Mouse (Mus musculus): ENCODE data around the gene Kcnj16. TPM values are rescaled to one million over a fixed set of nuclear protein-coding genes. Genes with fewer than 3 reads are reported as not detected.
A peak's percentile ranks its signal among the peaks of the same experiment; 100 is the strongest.

Gene Kcnj16
- polyA plus RNA-seq, 1 experiment from 2014 or later = not detected

GRCm38 (mm10) chr11:111042175-111042574 lies 74.3 kb downstream of the Kcnj16 start:
- peak; percentile 75 for TF ChIP-seq CTCF (IDR thresholded peaks at IDR 0.05)
- TF ChIP-seq EP300 (IDR thresholded peaks at IDR 0.05) = no peak
- peak; percentile 61 for DNase-seq (ENCODE audit: low spot score)
- WGBS = 43% methylated on average over 5 of the region's 5 CpGs

DNA sequence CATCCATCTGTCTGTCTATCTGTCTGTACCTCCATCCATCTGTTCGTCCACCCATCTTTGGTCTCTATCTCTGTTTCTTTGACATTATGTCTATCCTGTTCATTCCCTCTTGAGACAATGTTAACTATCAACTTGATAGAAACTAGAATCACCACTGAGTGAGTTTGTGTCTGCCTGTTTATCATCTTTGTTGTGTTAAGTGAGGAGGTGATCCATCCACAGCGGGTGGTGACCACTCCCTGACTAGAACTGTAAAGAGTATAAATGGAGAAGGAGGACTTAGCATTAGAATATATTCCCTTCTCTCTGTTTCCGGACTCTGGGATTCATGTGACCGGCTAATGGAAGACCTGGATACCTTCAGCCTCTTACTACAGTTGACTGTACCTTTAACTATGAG lies 75.5 kb downstream of the Kcnj16 start:
- DNase-seq (ENCODE audit: low spot score) (no peak), ATAC-seq (no peak)
- 83% methylated on average over 4 of the region's 4 CpGs for WGBS
- H3K9me3 ChIP-seq (ENCODE audit: low read length) = no peaks in the 10 kb centered on the region
- no peak overlapping the region for H3K9ac ChIP-seq (replicated peaks; ENCODE audit: low read depth)
- no peak overlapping the region for H3K4me3 ChIP-seq (ENCODE audit: low read depth, low read length)
- no peaks in the 10 kb centered on the region for H3K27me3 ChIP-seq (replicated peaks; ENCODE audit: insufficient read depth, low read length)
- H3K4me1 ChIP-seq (ENCODE audit: insufficient read depth, low read depth, low read length) = no peaks in the 10 kb centered on the region
- no peaks in the 10 kb centered on the region for H3K36me3 ChIP-seq (ENCODE audit: insufficient read depth, low read length)
- no peak overlapping the region for H3K4me2 ChIP-seq (replicated peaks; ENCODE audit: low read depth, low read length)
- H3K27ac ChIP-seq (ENCODE audit: low read length) = no peak overlapping the region
- no peak for TF ChIP-seq EP300 (IDR thresholded peaks at IDR 0.05)
- TF ChIP-seq CTCF (IDR thresholded peaks at IDR 0.05) = no peak

More at GRCm38 (mm10) chr11:111042175-111042574, 74.3 kb downstream of the Kcnj16 start:
- ATAC-seq = no peak
- H3K9ac ChIP-seq (replicated peaks; ENCODE audit: low read depth) = no peak overlapping the region
- no peaks in the 10 kb centered on the region for H3K4me1 ChIP-seq (ENCODE audit: insufficient read depth, low read depth, low read length)
- no peak overlapping the region for H3K27ac ChIP-seq (ENCODE audit: low read length)
- H3K27me3 ChIP-seq (replicated peaks; ENCODE audit: insufficient read depth, low read length) = no peaks in the 10 kb centered on the region
- no peaks in the 10 kb centered on the region for H3K36me3 ChIP-seq (ENCODE audit: insufficient read depth, low read length)
- no peak overlapping the region for H3K4me3 ChIP-seq (ENCODE audit: low read depth, low read length)
- H3K9me3 ChIP-seq (ENCODE audit: low read length) = no peaks in the 10 kb centered on the region
- H3K4me2 ChIP-seq (replicated peaks; ENCODE audit: low read depth, low read length) = no peak overlapping the region

GRCm38 (mm10) chr11:111054252-111054651 lies 86.4 kb downstream of the Kcnj16 start:
- Histone ChIP-seq H3K4me1 (ENCODE audit: insufficient read depth, low read depth, low read length) (no peaks in the 10 kb centered on the region), H3K4me2 (replicated peaks; ENCODE audit: low read depth, low read length) (no peak overlapping the region), H3K9ac (replicated peaks; ENCODE audit: low read depth) (no peak overlapping the region), H3K4me3 (ENCODE audit: low read depth, low read length) (no peak overlapping the region), H3K36me3 (ENCODE audit: insufficient read depth, low read length) (no peaks in the 10 kb centered on the region), H3K27ac (ENCODE audit: low read length) (no peak overlapping the region), H3K27me3 (replicated peaks; ENCODE audit: insufficient read depth, low read length) (no peaks in the 10 kb centered on the region), H3K9me3 (ENCODE audit: low read length) (no peaks in the 10 kb centered on the region)
- WGBS = 30% methylated on average over 3 of the region's 3 CpGs
- peak; percentile 35 for DNase-seq (ENCODE audit: low spot score)
- no peak for TF ChIP-seq CTCF (IDR thresholded peaks at IDR 0.05)
- no peak for ATAC-seq

GRCm38 (mm10) chr11:111054854-111055822 lies 87.3 kb downstream of the Kcnj16 start:
- Histone ChIP-seq H3K4me1 (ENCODE audit: insufficient read depth, low read depth, low read length) (no peaks in the 10 kb centered on the region), H3K4me3 (ENCODE audit: low read depth, low read length) (no peak overlapping the region), H3K9ac (replicated peaks; ENCODE audit: low read depth) (no peak overlapping the region), H3K4me2 (replicated peaks; ENCODE audit: low read depth, low read length) (no peak overlapping the region), H3K27me3 (replicated peaks; ENCODE audit: insufficient read depth, low read length) (no peaks in the 10 kb centered on the region), H3K27ac (ENCODE audit: low read length) (no peak overlapping the region), H3K36me3 (ENCODE audit: insufficient read depth, low read length) (no peaks in the 10 kb centered on the region), H3K9me3 (ENCODE audit: low read length) (no peaks in the 10 kb centered on the region)
- no peak for DNase-seq (ENCODE audit: low spot score)
- no peak for ATAC-seq
- WGBS = 85% methylated on average over 8 of the region's 8 CpGs
- TF ChIP-seq CTCF (IDR thresholded peaks at IDR 0.05) (no peak), EP300 (IDR thresholded peaks at IDR 0.05) (no peak)

DNA sequence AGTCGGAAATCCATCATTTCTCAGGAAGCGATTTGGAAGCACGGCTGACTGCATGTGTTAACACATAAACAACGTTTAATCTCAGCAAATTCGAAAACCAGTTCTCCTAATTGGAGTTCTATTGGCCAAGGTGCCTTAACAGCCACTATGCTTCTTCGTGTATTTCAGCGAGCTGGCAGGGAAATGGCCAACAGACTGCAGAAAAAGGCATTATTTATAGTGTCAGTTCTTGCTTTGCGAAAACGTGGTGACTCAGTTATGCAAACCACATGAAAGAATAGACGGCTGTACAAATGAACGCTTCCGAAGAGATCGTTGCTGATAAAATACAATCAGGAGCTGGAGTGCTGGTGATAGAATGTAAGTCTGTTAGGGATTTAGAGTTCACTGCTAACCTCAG lies 88.2 kb downstream of the Kcnj16 start:
- ATAC-seq = no peak
- WGBS = 44% methylated on average over 13 of the region's 13 CpGs
- Histone ChIP-seq H3K27me3 (replicated peaks; ENCODE audit: insufficient read depth, low read length) (no peaks in the 10 kb centered on the region), H3K36me3 (ENCODE audit: insufficient read depth, low read length) (no peaks in the 10 kb centered on the region), H3K4me1 (ENCODE audit: insufficient read depth, low read depth, low read length) (no peaks in the 10 kb centered on the region), H3K9ac (replicated peaks; ENCODE audit: low read depth) (no peak overlapping the region), H3K4me3 (ENCODE audit: low read depth, low read length) (no peak overlapping the region), H3K27ac (ENCODE audit: low read length) (no peak overlapping the region), H3K4me2 (replicated peaks; ENCODE audit: low read depth, low read length) (no peak overlapping the region), H3K9me3 (ENCODE audit: low read length) (no peaks in the 10 kb centered on the region)
- TF ChIP-seq CTCF (IDR thresholded peaks at IDR 0.05) (no peak), EP300 (IDR thresholded peaks at IDR 0.05) (no peak)
- no peak for DNase-seq (ENCODE audit: low spot score)

GRCm38 (mm10) chr11:111057435-111057834 lies 89.6 kb downstream of the Kcnj16 start:
- TF ChIP-seq CTCF (IDR thresholded peaks at IDR 0.05) (no peak), EP300 (IDR thresholded peaks at IDR 0.05) (no peak)
- DNase-seq (ENCODE audit: low spot score) (no peak), ATAC-seq (no peak)
- H3K27ac ChIP-seq (ENCODE audit: low read length) = no peak overlapping the region
- H3K9ac ChIP-seq (replicated peaks; ENCODE audit: low read depth) = no peak overlapping the region
- no peaks in the 10 kb centered on the region for H3K4me1 ChIP-seq (ENCODE audit: insufficient read depth, low read depth, low read length)
- H3K4me2 ChIP-seq (replicated peaks; ENCODE audit: low read depth, low read length) = no peak overlapping the region
- H3K36me3 ChIP-seq (ENCODE audit: insufficient read depth, low read length) = no peaks in the 10 kb centered on the region
- no peak overlapping the region for H3K4me3 ChIP-seq (ENCODE audit: low read depth, low read length)
- WGBS = 96% methylated on average over 4 of the region's 4 CpGs
- no peaks in the 10 kb centered on the region for H3K9me3 ChIP-seq (ENCODE audit: low read length)
- H3K27me3 ChIP-seq (replicated peaks; ENCODE audit: insufficient read depth, low read length) = no peaks in the 10 kb centered on the region

Measured in lung, postnatal 0 days (tissue).